Mouse (Mus musculus): ENCODE measurements at regions not wholly inside any gene's neighbourhood (a gene's known extent, or its start where the extent isn't known, plus 50 kb on each side); places are given as distances from the start of the nearest gene placed in this dataset.

DNA sequence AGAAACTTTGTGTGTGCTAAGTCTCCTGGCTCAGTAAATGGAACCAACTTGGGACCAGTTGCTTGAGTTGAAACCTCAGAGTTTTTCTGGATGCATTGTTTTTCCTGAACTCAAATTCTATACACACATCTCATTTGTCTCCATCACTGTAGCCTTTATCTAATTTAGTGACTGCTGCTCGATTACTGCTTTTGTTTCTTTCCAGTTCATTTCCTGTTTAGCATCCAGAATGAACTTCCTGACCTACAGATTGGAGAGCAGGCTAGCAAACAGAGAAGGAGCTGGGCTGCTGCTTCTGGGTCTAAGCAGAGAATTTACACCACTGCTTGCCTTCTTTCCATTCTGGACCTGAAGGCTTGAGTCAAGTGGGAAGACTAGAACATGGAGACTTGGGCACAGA lies 60.9 kb upstream of the Nbea start:
- no peak for ATAC-seq
- WGBS, result 19% methylated on average over 1 of the region's 1 CpGs
- Histone ChIP-seq H3K4me3 (ENCODE audit: low read length) (no peak overlapping the region), H3K9me3 (ENCODE audit: control insufficient read depth, low read length) (no peaks in the 10 kb centered on the region), H3K36me3 (ENCODE audit: control insufficient read depth, insufficient read depth, low read length) (no peaks in the 10 kb centered on the region), H3K4me2 (ENCODE audit: low read length) (no peak overlapping the region), H3K27me3 (replicated peaks; ENCODE audit: control insufficient read depth, insufficient read depth, low read length) (no peaks in the 10 kb centered on the region), H3K9ac (ENCODE audit: low read depth, low read length) (no peak overlapping the region), H3K4me1 (ENCODE audit: control insufficient read depth, insufficient read depth, low read depth, low read length) (no peaks in the 10 kb centered on the region), H3K27ac (ENCODE audit: low read depth, low read length) (no peak overlapping the region)

DNA sequence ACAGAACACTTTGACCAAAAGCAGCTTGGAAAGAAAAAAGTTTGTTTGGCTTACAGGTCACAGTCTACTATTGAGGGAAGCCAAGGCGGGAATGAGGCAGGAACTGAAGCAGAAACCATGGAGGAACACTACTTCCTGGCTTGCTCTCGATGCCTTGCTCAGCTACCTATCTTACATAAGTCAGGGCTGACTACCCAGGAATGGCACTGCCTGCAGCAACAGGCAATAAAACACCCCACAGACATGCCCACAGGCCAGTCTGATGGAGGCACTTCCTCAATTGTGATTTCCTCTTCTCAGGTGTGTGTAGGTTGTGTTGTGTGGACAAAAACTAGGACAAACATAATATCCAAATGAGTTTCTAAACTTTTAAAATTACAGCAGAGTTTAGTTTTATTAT lies 54.7 kb upstream of the Nbea start:
- no peak overlapping the region for H3K4me3 ChIP-seq (ENCODE audit: low read length)

DNA sequence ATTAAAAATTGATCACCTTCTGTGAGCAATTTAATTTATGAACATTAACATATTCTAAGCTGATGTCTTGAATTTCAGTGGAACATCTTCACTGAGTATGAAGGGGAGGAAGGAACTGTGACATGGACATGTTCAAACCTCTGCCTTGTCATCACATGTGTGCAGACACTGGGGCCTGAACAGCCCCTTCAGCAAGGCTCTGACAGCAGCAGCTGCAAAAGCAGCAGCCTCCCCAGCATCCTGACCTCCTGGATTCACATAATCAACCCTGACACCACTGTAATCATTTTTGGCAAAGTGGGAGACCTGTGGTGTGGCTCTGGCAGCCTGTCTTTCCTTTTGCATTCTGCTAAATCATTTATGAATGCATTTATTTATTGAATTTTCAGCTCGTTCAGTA lies 52.7 kb upstream of the Nbea start:
- H3K4me1 ChIP-seq (ENCODE audit: control insufficient read depth, insufficient read depth, low read depth, low read length), result no peaks in the 10 kb centered on the region
- H3K9me3 ChIP-seq (ENCODE audit: control insufficient read depth, low read length), result no peaks in the 10 kb centered on the region
- no peak overlapping the region for H3K4me2 ChIP-seq (ENCODE audit: low read length)
- peak; percentile 48; the same call in 1 of the 2 replicates for ATAC-seq
- H3K27me3 ChIP-seq (replicated peaks; ENCODE audit: control insufficient read depth, insufficient read depth, low read length), result no peaks in the 10 kb centered on the region
- H3K9ac ChIP-seq (ENCODE audit: low read depth, low read length), result no peak overlapping the region
- WGBS, result 79% methylated on average over 1 of the region's 1 CpGs
- H3K27ac ChIP-seq (ENCODE audit: low read depth, low read length), result no peak overlapping the region
- H3K36me3 ChIP-seq (ENCODE audit: control insufficient read depth, insufficient read depth, low read length), result no peaks in the 10 kb centered on the region
- no peak overlapping the region for H3K4me3 ChIP-seq (ENCODE audit: low read length)

More for the DNA sequence above, 54.7 kb upstream of the Nbea start:
- H3K9ac ChIP-seq (ENCODE audit: low read depth, low read length), result no peak overlapping the region
- H3K27me3 ChIP-seq (replicated peaks; ENCODE audit: control insufficient read depth, insufficient read depth, low read length), result no peaks in the 10 kb centered on the region
- H3K4me1 ChIP-seq (ENCODE audit: control insufficient read depth, insufficient read depth, low read depth, low read length), result no peaks in the 10 kb centered on the region
- no peak overlapping the region for H3K27ac ChIP-seq (ENCODE audit: low read depth, low read length)
- 90% methylated on average over 2 of the region's 2 CpGs for WGBS
- ATAC-seq, result no peak
- H3K4me2 ChIP-seq (ENCODE audit: low read length), result no peak overlapping the region
- no peaks in the 10 kb centered on the region for H3K36me3 ChIP-seq (ENCODE audit: control insufficient read depth, insufficient read depth, low read length)
- H3K9me3 ChIP-seq (ENCODE audit: control insufficient read depth, low read length), result no peaks in the 10 kb centered on the region
